Mouse (Mus musculus) heart, adult 18-20 months (tissue): ENCODE measurements at regions not wholly inside any gene's neighbourhood (a gene's known extent, or its start where the extent isn't known, plus 50 kb on each side); places are given as distances from the start of the nearest gene placed in this dataset.

Experiments
- DNase-seq, 2 experiments: peaks; one replicate each; pipeline ENCODE4 v3.0.0; 2021 to 2022; ENCODE audit warnings: mixed read lengths in 1 of 2

- peak; percentile 14 to 18 for DNase-seq
These were observed 49.8 kb upstream of the Sipa1l2 start for GRCm38 (mm10) chr8:125619336-125619906.
